30 mouse cellular contexts compared by ENCODE assay signal in the genomic region with DNA sequence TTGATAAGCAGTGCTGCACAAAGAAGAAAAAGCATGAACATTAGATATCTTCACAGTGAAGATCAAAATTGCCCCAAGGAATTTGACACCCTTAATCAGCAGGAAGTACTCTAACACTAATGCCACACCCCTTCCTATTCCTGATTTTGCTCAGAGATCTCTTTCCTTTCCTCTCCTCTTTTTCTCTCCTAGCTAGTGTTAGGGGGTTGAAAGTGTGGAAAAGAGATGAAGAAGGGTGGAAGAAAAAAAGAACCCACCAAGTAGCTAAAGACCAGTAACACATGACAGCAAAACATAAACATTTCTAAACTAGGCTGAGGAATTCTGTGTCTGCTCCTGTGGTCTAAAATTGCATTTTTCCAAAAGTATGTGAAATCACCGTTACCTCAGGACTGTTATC.
"Had no signal": no experiment of that assay in that cellular context is flagged by ENCODE, and none has a peak within 500 bp of the region (broad histone marks: within the 10 kb centered on the region; RNA-seq: fewer than 3 reads in every experiment).

No protein-coding gene starts in this region.

- H3K4me1 ChIP-seq: intestine, embryonic 15.5 days had no signal

- DNase-seq: heart, postnatal 10 days; heart, postnatal 14 days; heart, postnatal 36 days; heart, postnatal 4 days; kidney, adult 11 months; kidney, adult 18-20 months; kidney, adult 2 months; kidney, adult 8-10 months; kidney, postnatal 10 days; kidney, postnatal 14 days; kidney, postnatal 25 days; kidney, postnatal 36 days; kidney, postnatal 4 days; layer of hippocampus, adult 9-11 months; layer of hippocampus, postnatal 36 days had no signal

- H3K27me3 ChIP-seq: heart, embryonic 12.5 days; heart, embryonic 13.5 days; heart, embryonic 15.5 days; hindbrain, embryonic 12.5 days; hindbrain, embryonic 13.5 days; hindbrain, embryonic 15.5 days; intestine, embryonic 15.5 days; kidney, embryonic 15.5 days had no signal

- H3K27ac ChIP-seq: heart, embryonic 13.5 days; heart, embryonic 15.5 days; hindbrain, embryonic 10.5 days; hindbrain, embryonic 12.5 days; hindbrain, embryonic 13.5 days; hindbrain, embryonic 14.5 days; hindbrain, embryonic 15.5 days; hindbrain, postnatal 0 days; intestine, embryonic 15.5 days; kidney, embryonic 15.5 days; kidney, postnatal 0 days; layer of hippocampus, adult 2 months; left cerebral cortex, adult 2 months had no signal

- H3K9ac ChIP-seq: heart, embryonic 12.5 days; heart, embryonic 13.5 days; heart, embryonic 15.5 days; hindbrain, embryonic 12.5 days; hindbrain, embryonic 13.5 days; hindbrain, embryonic 14.5 days; hindbrain, embryonic 15.5 days; intestine, embryonic 15.5 days; kidney, embryonic 15.5 days had no signal

- H3K36me3 ChIP-seq: heart, embryonic 15.5 days; hindbrain, embryonic 10.5 days; hindbrain, embryonic 12.5 days; hindbrain, embryonic 13.5 days; hindbrain, embryonic 15.5 days; intestine, embryonic 15.5 days; kidney, embryonic 15.5 days had no signal

- H3K9me3 ChIP-seq: heart, embryonic 12.5 days; heart, embryonic 13.5 days; heart, embryonic 15.5 days; hindbrain, embryonic 10.5 days; hindbrain, embryonic 12.5 days; hindbrain, embryonic 13.5 days; hindbrain, embryonic 15.5 days; intestine, embryonic 15.5 days; kidney, embryonic 15.5 days had no signal

- H3K4me2 ChIP-seq: heart, embryonic 11.5 days; heart, embryonic 12.5 days; heart, embryonic 13.5 days; heart, embryonic 15.5 days; hindbrain, embryonic 12.5 days; hindbrain, embryonic 13.5 days; hindbrain, embryonic 14.5 days; hindbrain, embryonic 15.5 days; intestine, embryonic 15.5 days; kidney, embryonic 15.5 days had no signal

- H3K4me3 ChIP-seq: heart, embryonic 12.5 days; heart, embryonic 13.5 days; heart, embryonic 15.5 days; hindbrain, embryonic 10.5 days; hindbrain, embryonic 12.5 days; hindbrain, embryonic 13.5 days; hindbrain, embryonic 15.5 days; intestine, embryonic 15.5 days; kidney, embryonic 15.5 days; layer of hippocampus, adult 2 months; left cerebral cortex, adult 2 months had no signal
